Mouse (Mus musculus) splenic B cell, adult 2 months (primary cell): ENCODE results near the gene Heca.
"Not testable (repeated sequence)": the region's sequence is repeated elsewhere in the genome, so short reads cannot be mapped to it uniquely, and the experiment has no call there.

Source experiments
- DNase-seq: peaks from one replicate; pipeline ENCODE4 v3.0.0-alpha.2; 2011; ENCODE audit warnings: low read depth, low spot score
- H3K27me3 ChIP-seq: 2 replicates; pipeline ENCODE4 v1.6.1; 2012; ENCODE audit warnings: mild to moderate bottlenecking, low read length, moderate library complexity, mixed read lengths; ENCODE audit not compliant: control insufficient read depth, poor library complexity, insufficient read depth, severe bottlenecking
- H3K36me3 ChIP-seq: 2 replicates; pipeline ENCODE4 v1.6.1; 2012; ENCODE audit warnings: mild to moderate bottlenecking, low read length, moderate library complexity, mixed read lengths; ENCODE audit not compliant: control insufficient read depth, poor library complexity, insufficient read depth, severe bottlenecking

The Heca gene

GRCm38 (mm10) chr10:17947960-17948730, at the start of gene Heca:
Gene Heca (minus strand): TSS chr10:17948067.
- no peaks in the 10 kb centered on the region for H3K27me3 ChIP-seq
- H3K36me3 ChIP-seq: no peaks in the 10 kb centered on the region; the same call in 1 of the 2 replicates
- peak; percentile 97 for DNase-seq

GRCm38 (mm10) chr10:17990576-17990975, 42.7 kb upstream of the Heca start:
- no peak for DNase-seq
- Histone ChIP-seq H3K27me3 (no peaks in the 10 kb centered on the region), H3K36me3 (no peaks in the 10 kb centered on the region)

- peak; percentile 39 for DNase-seq
- Histone ChIP-seq H3K27me3 (no peaks in the 10 kb centered on the region), H3K36me3 (no peaks in the 10 kb centered on the region)
These were observed 41.3 kb upstream of the Heca start for GRCm38 (mm10) chr10:17989136-17989535.

- H3K27me3 ChIP-seq: no peaks in the 10 kb centered on the region
- H3K36me3 ChIP-seq: no peaks in the 10 kb centered on the region
- no peak for DNase-seq
These were observed 40.1 kb upstream of the Heca start for GRCm38 (mm10) chr10:17987823-17988423.

- Histone ChIP-seq H3K36me3 (no peaks in the 10 kb centered on the region), H3K27me3 (no peaks in the 10 kb centered on the region)
- no peak for DNase-seq
These were observed 35.4 kb upstream of the Heca start for GRCm38 (mm10) chr10:17983313-17983712.

GRCm38 (mm10) chr10:17966090-17966489, 18.2 kb upstream of the Heca start:
- no peaks in the 10 kb centered on the region for H3K36me3 ChIP-seq
- DNase-seq: no peak
- H3K27me3 ChIP-seq: no peaks in the 10 kb centered on the region

- Histone ChIP-seq H3K27me3 (no peaks in the 10 kb centered on the region), H3K36me3 (no peaks in the 10 kb centered on the region)
- peak; percentile 74 for DNase-seq
These were observed 2.9 kb upstream of the Heca start for GRCm38 (mm10) chr10:17950761-17951160.

- no peaks in the 10 kb centered on the region; the same call in 1 of the 2 replicates for H3K36me3 ChIP-seq
- peak; percentile 80 for DNase-seq
- no peaks in the 10 kb centered on the region for H3K27me3 ChIP-seq
These were observed 526 bp downstream of the Heca start for GRCm38 (mm10) chr10:17947175-17947906.

GRCm38 (mm10) chr10:17946799-17947174, 1.1 kb downstream of the Heca start:
- H3K27me3 ChIP-seq, H3K36me3 ChIP-seq: not testable (repeated sequence)
- DNase-seq: peak; percentile 59

- DNase-seq: no peak
- no peaks in the 10 kb centered on the region; the same call in 1 of the 2 replicates for H3K36me3 ChIP-seq
- no peaks in the 10 kb centered on the region for H3K27me3 ChIP-seq
These were observed 1.8 kb downstream of the Heca start for GRCm38 (mm10) chr10:17946046-17946445.

- peak; percentile 24 for DNase-seq
- H3K27me3 ChIP-seq: no peaks in the 10 kb centered on the region
- no peaks in the 10 kb centered on the region for H3K36me3 ChIP-seq
These were observed 14.2 kb downstream of the Heca start for GRCm38 (mm10) chr10:17933622-17934021.

GRCm38 (mm10) chr10:17932131-17932530, 15.7 kb downstream of the Heca start:
- no peak for DNase-seq
- Histone ChIP-seq H3K36me3 (no peaks in the 10 kb centered on the region), H3K27me3 (no peaks in the 10 kb centered on the region)

GRCm38 (mm10) chr10:17931157-17931556, 16.7 kb downstream of the Heca start:
- DNase-seq: no peak
- Histone ChIP-seq H3K27me3 (no peaks in the 10 kb centered on the region), H3K36me3 (no peaks in the 10 kb centered on the region)

GRCm38 (mm10) chr10:17930445-17931083, 17.3 kb downstream of the Heca start:
- H3K36me3 ChIP-seq: no peaks in the 10 kb centered on the region
- DNase-seq: no peak
- H3K27me3 ChIP-seq: no peaks in the 10 kb centered on the region

GRCm38 (mm10) chr10:17925200-17925599, 22.7 kb downstream of the Heca start:
- no peaks in the 10 kb centered on the region for H3K36me3 ChIP-seq
- H3K27me3 ChIP-seq: no peaks in the 10 kb centered on the region
- DNase-seq: peak; percentile 33
